Mouse (Mus musculus) liver, postnatal 0 days (tissue): ENCODE results near the gene Cabin1.

Experiments used
- CTCF ChIP-seq: sonication (generic); IDR thresholded peaks from 2 replicates; pipeline ENCODE4 v1.5.1; 2016; ENCODE audit warnings: antibody characterized with exemption, low read depth
- EP300 ChIP-seq: IDR thresholded peaks from 2 replicates; pipeline ENCODE4 v1.6.1; 2016; ENCODE audit warnings: antibody characterized with exemption, low read depth, mild to moderate bottlenecking

DNA sequence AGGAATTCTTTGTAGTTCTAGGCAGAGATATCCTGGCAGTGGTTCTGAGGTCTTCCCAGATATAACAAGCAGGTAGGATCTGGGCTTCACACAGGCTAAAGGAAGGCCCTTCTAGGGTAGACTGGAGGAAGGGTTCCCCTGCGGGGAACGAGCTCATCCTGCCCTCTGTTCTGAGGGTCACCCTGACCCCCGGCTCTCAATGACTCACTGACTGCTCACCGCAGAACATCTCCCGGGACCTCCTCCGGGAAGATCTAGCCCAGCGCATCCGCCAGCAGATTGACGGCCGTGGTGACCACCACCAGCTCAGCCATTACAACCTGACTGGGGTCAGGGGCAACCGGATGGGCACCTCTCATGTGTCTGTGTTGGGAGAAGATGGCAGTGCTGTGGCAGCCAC is 155.2 kb downstream of the Cabin1 start:
- TF ChIP-seq CTCF (no peak), EP300 (no peak)
